Mouse (Mus musculus): ENCODE results near the gene Ptrh1. TPM values are rescaled to one million over a fixed set of nuclear protein-coding genes. Genes with fewer than 3 reads are reported as not detected.

The Ptrh1 gene
- polyA plus RNA-seq, 1 experiment from 2014 or later: 4.9 TPM

DNA sequence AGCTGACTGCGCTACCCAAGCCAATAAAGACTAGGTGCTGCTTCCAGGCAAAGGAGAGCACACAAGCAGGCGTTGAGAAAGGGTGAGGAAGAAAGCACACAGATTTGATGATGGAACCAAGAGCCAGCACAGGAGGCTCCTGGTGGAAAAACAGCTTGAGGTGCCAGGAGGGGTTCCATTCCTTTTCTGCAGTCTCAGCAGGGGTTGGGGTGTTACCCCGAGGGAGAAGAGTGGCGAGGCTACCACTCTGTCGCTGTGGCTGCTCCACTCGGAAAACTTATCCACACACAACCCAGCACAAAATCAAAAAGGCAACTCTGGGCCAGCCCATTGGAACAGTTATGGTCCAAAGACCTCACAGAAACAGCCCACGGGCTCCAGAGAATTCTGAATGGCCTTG is 42.0 kb downstream of the Ptrh1 start:
- H3K4me2 ChIP-seq: no peak overlapping the region
- ATAC-seq (replicated peaks; ENCODE audit: low FRiP score) (no peak), DNase-seq (ENCODE audit: low spot score) (no peak)
- WGBS: 70% methylated on average over 7 of the region's 7 CpGs
- H3K9ac ChIP-seq (ENCODE audit: low read depth, low read length): no peak overlapping the region
- H3K27ac ChIP-seq (ENCODE audit: low read depth, low read length): no peak overlapping the region
- H3K4me3 ChIP-seq (ENCODE audit: low read depth, low read length): no peak overlapping the region
- no peaks in the 10 kb centered on the region for H3K9me3 ChIP-seq (ENCODE audit: control insufficient read depth, low read length)
- peaks cover 2% of the 10 kb centered on the region; the same call in 1 of the 2 replicates for H3K36me3 ChIP-seq (ENCODE audit: control insufficient read depth, insufficient read depth, low read length)
- H3K27me3 ChIP-seq (replicated peaks; ENCODE audit: control insufficient read depth, insufficient read depth, low read length): no peaks in the 10 kb centered on the region
- H3K4me1 ChIP-seq (replicated peaks; ENCODE audit: control insufficient read depth, insufficient read depth, low read length): no peaks in the 10 kb centered on the region

DNA sequence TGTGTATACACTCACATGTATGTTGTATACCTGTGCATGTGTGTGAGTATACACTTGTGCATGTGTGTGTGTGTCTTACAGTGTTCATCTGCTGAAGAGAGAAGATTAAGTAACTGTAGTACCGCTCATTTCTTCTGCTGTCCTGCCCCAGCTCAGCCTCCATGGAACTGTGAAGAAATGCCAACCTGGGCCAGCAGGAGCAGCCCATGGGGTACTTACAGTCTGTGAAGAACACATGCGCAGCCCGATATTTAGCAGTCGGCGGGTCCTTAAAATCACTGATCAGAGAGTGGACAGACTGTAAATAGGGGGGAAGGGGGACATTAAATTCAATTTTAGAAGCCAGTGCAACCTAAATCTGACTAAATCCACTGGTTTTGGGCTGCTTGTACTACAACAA is 42.6 kb downstream of the Ptrh1 start:
- no peak overlapping the region for H3K4me2 ChIP-seq
- H3K9ac ChIP-seq (ENCODE audit: low read depth, low read length): no peak overlapping the region
- no peak overlapping the region for H3K4me3 ChIP-seq (ENCODE audit: low read depth, low read length)
- no peak for DNase-seq (ENCODE audit: low spot score)
- 0 out of 2 replicates have a peak, but pooled peaks cover 2% of the 10 kb centered on the region for H3K4me1 ChIP-seq (replicated peaks; ENCODE audit: control insufficient read depth, insufficient read depth, low read length)
- ATAC-seq (replicated peaks; ENCODE audit: low FRiP score): no peak
- H3K27me3 ChIP-seq (replicated peaks; ENCODE audit: control insufficient read depth, insufficient read depth, low read length): no peaks in the 10 kb centered on the region
- WGBS: 93% methylated on average over 5 of the region's 5 CpGs
- H3K36me3 ChIP-seq (ENCODE audit: control insufficient read depth, insufficient read depth, low read length): peaks cover 2% of the 10 kb centered on the region; the same call in 1 of the 2 replicates
- no peaks in the 10 kb centered on the region for H3K9me3 ChIP-seq (ENCODE audit: control insufficient read depth, low read length)
- H3K27ac ChIP-seq (ENCODE audit: low read depth, low read length): no peak overlapping the region

DNA sequence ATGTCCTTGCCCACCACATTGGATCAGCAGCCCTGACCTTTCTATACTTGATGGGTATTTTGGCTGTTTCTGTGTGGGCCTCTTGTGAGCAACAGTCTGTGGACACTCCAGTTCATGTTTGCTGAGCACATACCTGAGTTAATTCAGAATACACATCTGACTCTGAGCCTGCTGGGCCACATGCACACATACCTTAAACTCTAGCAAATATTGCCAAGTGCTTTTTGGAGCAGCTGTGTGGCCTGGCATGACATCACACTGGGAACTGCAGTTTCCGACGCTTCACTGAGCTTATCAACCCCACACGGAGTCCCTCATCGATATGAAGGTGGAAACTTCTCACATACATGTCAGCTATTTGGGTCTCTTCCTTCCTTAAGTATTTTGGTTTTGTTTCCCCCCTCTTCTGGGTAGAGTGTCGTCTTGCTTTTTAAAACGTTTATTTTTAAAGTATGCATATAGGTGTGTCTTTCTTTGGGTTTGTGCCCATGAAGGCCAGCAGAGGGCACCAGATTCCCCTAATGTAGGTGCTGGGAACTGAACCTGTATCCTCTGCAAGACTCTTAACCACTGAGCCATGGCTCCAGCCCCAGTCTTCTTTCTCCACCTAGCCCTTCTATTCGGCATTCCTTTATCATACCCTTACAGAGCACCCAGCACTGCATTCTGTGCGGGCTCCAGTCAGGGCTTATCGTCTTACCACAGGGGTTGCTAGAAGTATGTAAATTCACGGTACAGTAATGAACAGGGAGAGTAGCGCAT is 45.6 kb downstream of the Ptrh1 start:
- Histone ChIP-seq H3K36me3 (ENCODE audit: control insufficient read depth, insufficient read depth, low read length) (peaks cover 2% of the 10 kb centered on the region; the same call in 1 of the 2 replicates), H3K4me2 (no peak overlapping the region), H3K27me3 (replicated peaks; ENCODE audit: control insufficient read depth, insufficient read depth, low read length) (no peaks in the 10 kb centered on the region), H3K9me3 (ENCODE audit: control insufficient read depth, low read length) (no peaks in the 10 kb centered on the region), H3K4me3 (ENCODE audit: low read depth, low read length) (no peak overlapping the region), H3K9ac (ENCODE audit: low read depth, low read length) (no peak overlapping the region), H3K27ac (ENCODE audit: low read depth, low read length) (no peak overlapping the region), H3K4me1 (replicated peaks; ENCODE audit: control insufficient read depth, insufficient read depth, low read length) (0 out of 2 replicates have a peak, but pooled peaks cover 2% of the 10 kb centered on the region)
- DNase-seq (ENCODE audit: low spot score): no peak
- peak; percentile 64 for ATAC-seq (replicated peaks; ENCODE audit: low FRiP score)
- WGBS: 56% methylated on average over 11 of the region's 11 CpGs

DNA sequence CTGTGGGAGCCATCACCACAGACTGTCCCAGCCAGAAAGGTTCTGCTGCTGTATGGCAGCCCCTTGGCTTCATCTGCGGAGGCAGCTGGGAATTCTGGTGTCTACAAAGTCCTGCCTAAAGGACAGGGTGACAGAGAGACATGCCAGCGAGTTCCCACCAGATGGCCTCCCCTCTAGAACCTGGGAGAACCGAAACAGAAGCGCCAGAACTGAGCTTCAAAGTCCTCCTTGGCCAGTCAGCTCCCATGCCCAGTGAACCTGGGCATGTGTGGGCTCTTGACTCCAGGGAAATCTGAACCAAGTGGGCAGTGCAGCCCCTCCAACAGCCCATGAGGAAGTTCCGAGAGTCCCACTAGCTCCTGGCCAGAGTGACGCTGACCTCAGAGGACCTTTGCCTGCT is 47.1 kb downstream of the Ptrh1 start:
- no peak overlapping the region for H3K27ac ChIP-seq (ENCODE audit: low read depth, low read length)
- ATAC-seq (replicated peaks; ENCODE audit: low FRiP score): no peak
- H3K36me3 ChIP-seq (ENCODE audit: control insufficient read depth, insufficient read depth, low read length): peaks cover 2% of the 10 kb centered on the region; the same call in 1 of the 2 replicates
- no peak for DNase-seq (ENCODE audit: low spot score)
- no peak overlapping the region for H3K4me3 ChIP-seq (ENCODE audit: low read depth, low read length)
- 75% methylated on average over 6 of the region's 6 CpGs for WGBS
- no peaks in the 10 kb centered on the region for H3K9me3 ChIP-seq (ENCODE audit: control insufficient read depth, low read length)
- H3K9ac ChIP-seq (ENCODE audit: low read depth, low read length): no peak overlapping the region
- 0 out of 2 replicates have a peak, but pooled peaks cover 2% of the 10 kb centered on the region for H3K4me1 ChIP-seq (replicated peaks; ENCODE audit: control insufficient read depth, insufficient read depth, low read length)
- H3K27me3 ChIP-seq (replicated peaks; ENCODE audit: control insufficient read depth, insufficient read depth, low read length): no peaks in the 10 kb centered on the region
- no peak overlapping the region for H3K4me2 ChIP-seq

DNA sequence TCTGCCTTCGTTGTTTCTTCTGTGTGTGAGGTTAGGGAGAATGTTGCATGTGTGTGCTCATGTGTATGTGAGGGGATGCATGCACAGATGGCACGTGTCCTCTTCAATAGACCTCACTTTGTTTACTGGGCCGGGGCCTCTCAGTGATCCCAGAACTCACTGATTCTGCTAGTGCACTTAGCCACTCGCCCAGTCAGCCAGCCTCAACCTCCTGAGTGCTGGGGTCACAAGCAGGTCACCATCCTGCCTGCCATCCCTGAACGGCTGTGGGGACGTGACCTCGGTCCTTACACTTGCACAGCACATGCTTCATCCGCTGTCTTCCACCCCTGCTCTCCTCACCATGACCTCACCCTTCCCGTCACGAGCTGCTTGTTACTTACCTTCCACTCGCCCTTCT is 47.6 kb downstream of the Ptrh1 start:
- no peak overlapping the region for H3K4me2 ChIP-seq
- 53% methylated on average over 11 of the region's 11 CpGs for WGBS
- peaks cover 2% of the 10 kb centered on the region; the same call in 1 of the 2 replicates for H3K36me3 ChIP-seq (ENCODE audit: control insufficient read depth, insufficient read depth, low read length)
- no peak for DNase-seq (ENCODE audit: low spot score)
- H3K27ac ChIP-seq (ENCODE audit: low read depth, low read length): no peak overlapping the region; the same call in 1 of the 2 replicates
- H3K9me3 ChIP-seq (ENCODE audit: control insufficient read depth, low read length): no peaks in the 10 kb centered on the region
- ATAC-seq (replicated peaks; ENCODE audit: low FRiP score): no peak
- 0 out of 2 replicates have a peak, but pooled peaks cover 2% of the 10 kb centered on the region for H3K4me1 ChIP-seq (replicated peaks; ENCODE audit: control insufficient read depth, insufficient read depth, low read length)
- no peaks in the 10 kb centered on the region for H3K27me3 ChIP-seq (replicated peaks; ENCODE audit: control insufficient read depth, insufficient read depth, low read length)
- no peak overlapping the region for H3K9ac ChIP-seq (ENCODE audit: low read depth, low read length)
- H3K4me3 ChIP-seq (ENCODE audit: low read depth, low read length): no peak overlapping the region

DNA sequence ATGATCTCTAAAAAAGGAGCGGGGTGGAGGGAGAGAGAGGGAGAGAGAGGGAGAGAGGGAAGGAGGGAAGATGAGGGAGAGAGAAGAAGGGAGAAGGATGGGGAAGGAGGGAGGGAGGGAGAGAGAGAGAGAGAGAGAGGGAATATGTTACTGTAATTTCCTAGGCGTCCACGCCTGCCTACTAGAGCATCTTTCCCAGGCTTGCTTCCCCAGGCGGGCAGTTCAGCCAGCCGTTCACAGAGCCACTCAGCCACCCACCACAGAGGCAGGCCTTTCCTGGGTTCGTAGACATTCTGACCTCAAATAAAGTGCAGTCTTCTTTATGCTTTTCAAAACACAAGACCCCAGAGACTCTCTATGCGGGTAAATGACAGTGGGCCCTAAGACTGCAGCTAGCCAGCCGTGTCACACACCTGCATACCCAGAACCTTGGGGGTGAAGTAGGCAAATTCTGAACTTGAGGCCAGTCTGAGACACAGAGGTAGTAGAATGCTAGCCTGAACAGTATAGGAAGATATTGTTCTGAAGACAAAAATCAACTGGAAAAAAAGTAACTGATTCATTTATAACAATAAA is 48.1 kb downstream of the Ptrh1 start:
- ATAC-seq (replicated peaks; ENCODE audit: low FRiP score) (no peak), DNase-seq (ENCODE audit: low spot score) (no peak)
- Histone ChIP-seq H3K4me3 (ENCODE audit: low read depth, low read length) (no peak overlapping the region), H3K9me3 (ENCODE audit: control insufficient read depth, low read length) (no peaks in the 10 kb centered on the region), H3K27ac (ENCODE audit: low read depth, low read length) (no peak overlapping the region), H3K9ac (ENCODE audit: low read depth, low read length) (no peak overlapping the region), H3K4me2 (no peak overlapping the region), H3K4me1 (replicated peaks; ENCODE audit: control insufficient read depth, insufficient read depth, low read length) (0 out of 2 replicates have a peak, but pooled peaks cover 2% of the 10 kb centered on the region), H3K36me3 (ENCODE audit: control insufficient read depth, insufficient read depth, low read length) (no peaks in the 10 kb centered on the region), H3K27me3 (replicated peaks; ENCODE audit: control insufficient read depth, insufficient read depth, low read length) (no peaks in the 10 kb centered on the region)
- 72% methylated on average over 8 of the region's 8 CpGs for WGBS

DNA sequence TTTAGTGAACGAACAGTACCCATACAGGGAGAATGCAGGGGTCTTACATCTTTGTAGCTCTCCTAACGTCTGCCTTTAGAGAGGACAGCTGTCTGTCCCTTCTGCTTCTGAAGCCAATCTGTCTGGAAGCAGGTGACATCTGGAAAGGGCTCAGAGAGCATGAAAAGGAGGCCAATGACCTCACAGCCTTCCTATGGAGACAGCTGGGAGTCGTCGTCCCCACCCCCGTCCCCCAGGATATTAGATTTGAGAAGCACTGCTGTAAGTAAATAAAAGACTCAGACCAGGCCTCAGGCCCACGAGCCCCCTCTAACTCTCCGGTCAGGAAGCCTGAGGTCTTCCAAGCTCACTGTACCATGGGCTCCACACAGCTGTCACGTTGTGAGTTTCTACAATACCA is 48.6 kb downstream of the Ptrh1 start:
- 0 out of 2 replicates have a peak, but pooled peaks cover 2% of the 10 kb centered on the region for H3K4me1 ChIP-seq (replicated peaks; ENCODE audit: control insufficient read depth, insufficient read depth, low read length)

DNA sequence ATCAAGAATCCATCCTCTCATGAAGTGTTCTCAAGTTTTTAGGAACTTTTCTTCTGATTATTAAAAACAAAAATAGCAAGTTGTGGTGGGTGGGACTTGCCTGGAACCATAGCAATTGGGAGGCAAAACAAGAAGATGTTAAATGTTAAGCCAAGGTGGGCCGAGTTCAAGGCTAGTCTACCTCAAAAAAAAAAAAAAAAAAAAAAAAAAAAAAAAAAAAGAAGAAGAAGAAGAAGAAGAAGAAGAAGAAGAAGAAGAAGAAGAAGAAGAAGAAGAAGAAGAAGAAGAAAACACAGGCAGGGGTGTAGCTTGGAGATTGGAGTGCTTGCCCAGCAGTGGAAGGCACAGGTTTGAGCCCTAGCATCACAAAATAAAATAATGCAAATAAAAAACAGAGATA is 49.2 kb downstream of the Ptrh1 start:
- Histone ChIP-seq H3K9ac (ENCODE audit: low read depth, low read length) (no peak overlapping the region), H3K27ac (ENCODE audit: low read depth, low read length) (no peak overlapping the region), H3K4me1 (replicated peaks; ENCODE audit: control insufficient read depth, insufficient read depth, low read length) (0 out of 2 replicates have a peak, but pooled peaks cover 2% of the 10 kb centered on the region), H3K4me2 (no peak overlapping the region), H3K27me3 (replicated peaks; ENCODE audit: control insufficient read depth, insufficient read depth, low read length) (no peaks in the 10 kb centered on the region), H3K4me3 (ENCODE audit: low read depth, low read length) (no peak overlapping the region), H3K36me3 (ENCODE audit: control insufficient read depth, insufficient read depth, low read length) (no peaks in the 10 kb centered on the region), H3K9me3 (ENCODE audit: control insufficient read depth, low read length) (no peaks in the 10 kb centered on the region)
- DNase-seq (ENCODE audit: low spot score) (no peak), ATAC-seq (replicated peaks; ENCODE audit: low FRiP score) (no peak)
- 78% methylated on average over 1 of the region's 1 CpGs for WGBS

More for the DNA sequence above, 48.6 kb downstream of the Ptrh1 start:
- Histone ChIP-seq H3K27me3 (replicated peaks; ENCODE audit: control insufficient read depth, insufficient read depth, low read length) (no peaks in the 10 kb centered on the region), H3K4me2 (no peak overlapping the region), H3K4me3 (ENCODE audit: low read depth, low read length) (no peak overlapping the region), H3K9me3 (ENCODE audit: control insufficient read depth, low read length) (no peaks in the 10 kb centered on the region), H3K27ac (ENCODE audit: low read depth, low read length) (no peak overlapping the region), H3K36me3 (ENCODE audit: control insufficient read depth, insufficient read depth, low read length) (no peaks in the 10 kb centered on the region), H3K9ac (ENCODE audit: low read depth, low read length) (no peak overlapping the region)
- DNase-seq (ENCODE audit: low spot score): no peak
- WGBS: 61% methylated on average over 8 of the region's 8 CpGs
- ATAC-seq (replicated peaks; ENCODE audit: low FRiP score): no peak

Data from liver, embryonic 11.5 days (tissue).